Mouse (Mus musculus) ovary, adult 18-20 months (tissue): ENCODE data around the gene Tpcn2.

Experiments
- DNase-seq: peaks from one replicate; pipeline ENCODE4 v3.0.0; 2022; ENCODE audit warnings: low spot score, mixed read lengths

The Tpcn2 gene

GRCm38 (mm10) chr7:145155666-145156065 lies 128.1 kb downstream of the Tpcn2 start:
- DNase-seq, result no peak

DNA sequence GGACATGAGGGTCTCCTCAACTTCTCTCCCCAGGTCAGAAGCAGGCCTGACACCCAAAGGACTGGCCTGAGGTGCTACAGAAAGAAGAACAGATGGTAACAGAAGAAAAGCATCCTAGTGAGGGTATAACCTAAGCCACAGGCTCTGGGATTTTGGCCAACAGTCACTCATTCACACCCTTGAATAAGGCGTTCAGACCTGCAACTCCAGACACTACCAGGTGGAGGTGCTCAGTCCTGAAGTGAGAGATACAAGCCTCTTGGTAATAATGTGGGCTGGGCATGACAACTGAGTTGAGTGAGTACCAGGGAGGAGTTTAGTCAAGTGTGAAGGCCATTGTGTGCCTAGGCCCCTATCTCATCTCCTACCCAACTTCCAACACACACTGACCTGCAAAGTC lies 129.7 kb downstream of the Tpcn2 start:
- DNase-seq, result no peak

DNA sequence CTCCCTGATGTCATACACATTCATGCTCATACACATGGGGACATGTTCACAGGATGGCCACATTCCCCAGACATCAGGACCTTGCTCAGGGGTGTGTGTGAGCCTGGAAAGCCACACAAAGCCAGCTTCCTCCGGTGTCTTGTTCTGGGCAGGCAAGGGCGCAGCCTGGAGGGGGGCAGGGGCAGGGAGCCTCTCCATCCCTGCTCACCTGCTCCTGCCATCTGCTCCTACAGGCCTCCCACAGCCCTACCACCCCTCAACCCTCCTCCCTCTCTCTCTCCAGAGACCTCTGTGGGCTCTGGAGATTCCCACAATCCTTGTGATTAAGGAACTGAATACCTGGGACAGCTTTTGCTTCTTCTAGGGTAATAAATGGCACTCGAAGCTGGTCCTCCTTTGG lies 132.0 kb downstream of the Tpcn2 start:
- no peak for DNase-seq

GRCm38 (mm10) chr7:145148902-145149301 lies 134.9 kb downstream of the Tpcn2 start:
- no peak for DNase-seq

DNA sequence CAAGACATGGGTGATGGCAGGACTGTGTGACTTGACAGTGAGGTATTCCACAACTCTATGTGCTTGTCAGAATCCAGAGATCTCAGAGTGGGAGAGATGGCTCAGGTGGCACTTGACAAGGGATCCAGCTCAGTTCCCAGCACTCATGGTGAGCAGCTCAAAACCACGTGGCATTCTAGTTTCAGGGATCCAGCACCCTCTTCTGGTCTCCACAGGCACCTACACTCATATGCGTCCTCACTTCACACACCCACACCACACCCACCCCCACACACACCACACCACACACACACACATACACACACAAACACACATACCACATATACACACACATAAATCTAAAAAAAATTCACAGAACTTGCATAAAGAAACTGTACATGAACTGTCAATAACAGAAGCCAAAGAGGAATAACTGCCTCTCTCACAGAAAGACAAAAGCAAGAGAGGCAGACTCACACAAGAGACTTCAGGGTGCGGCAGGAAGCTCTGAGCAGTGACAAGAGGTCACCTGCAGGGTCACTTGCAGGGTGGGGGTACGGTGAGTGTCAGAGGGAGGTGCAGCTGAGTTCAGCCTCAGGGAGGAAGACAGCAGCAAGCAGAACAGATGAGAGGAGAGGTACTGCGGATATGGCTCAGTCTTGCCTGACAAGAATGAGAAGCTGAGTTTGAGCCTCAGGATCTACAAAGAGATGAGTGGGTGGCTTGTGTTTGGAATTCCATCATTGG lies 135.7 kb downstream of the Tpcn2 start:
- DNase-seq, result no peak

DNA sequence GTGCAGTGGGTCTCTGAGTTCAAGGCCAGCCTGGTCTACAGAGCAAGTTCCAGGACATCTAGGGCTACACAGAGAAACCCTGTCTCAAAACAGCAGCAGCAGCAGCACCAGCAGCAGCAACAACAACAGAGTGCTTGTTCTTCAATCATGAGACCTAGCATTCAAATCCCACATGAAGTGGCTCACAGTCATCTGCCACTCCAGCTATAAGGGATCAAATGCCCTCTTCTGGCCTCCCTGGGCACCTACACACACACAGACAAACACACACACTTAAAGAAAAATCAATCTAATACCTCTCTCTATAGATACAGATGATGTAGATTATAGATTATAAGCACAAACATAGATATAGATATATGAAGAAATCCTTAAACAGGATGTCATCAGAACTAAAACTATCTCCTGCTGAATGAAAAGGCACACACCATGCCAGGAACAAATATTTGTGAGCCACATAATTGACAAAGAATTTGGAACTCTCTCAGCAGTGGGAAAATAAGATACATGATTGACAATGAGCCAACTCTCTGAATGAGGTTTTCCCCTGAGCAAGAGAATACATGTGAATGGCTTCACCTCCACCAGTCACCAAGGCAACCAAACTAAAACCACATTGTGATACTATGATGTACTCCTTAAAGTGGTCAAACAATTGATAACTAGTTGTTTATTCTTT lies 137.4 kb downstream of the Tpcn2 start:
- no peak for DNase-seq

GRCm38 (mm10) chr7:145143502-145144070 lies 140.2 kb downstream of the Tpcn2 start:
- DNase-seq, result no peak

GRCm38 (mm10) chr7:145140656-145141055 lies 143.2 kb downstream of the Tpcn2 start:
- no peak for DNase-seq

DNA sequence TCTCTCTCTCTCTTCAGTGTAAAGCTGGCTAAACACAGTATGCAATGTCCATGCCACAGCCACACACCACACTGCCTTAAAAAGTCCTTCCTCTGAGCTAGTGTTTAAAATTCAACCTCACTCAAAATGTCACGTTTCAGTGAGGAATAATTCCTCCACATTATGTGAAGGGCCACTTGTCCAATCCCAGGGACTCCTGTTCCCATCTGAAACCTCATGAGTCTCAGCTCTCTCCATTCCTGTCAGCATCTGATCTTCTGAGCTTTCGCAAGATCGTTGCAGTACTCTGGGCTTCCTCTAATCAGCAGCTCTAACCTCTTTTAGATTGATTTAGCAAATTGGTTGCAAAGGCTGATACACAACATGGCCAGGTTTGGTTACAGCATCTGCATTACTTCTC lies 144.2 kb downstream of the Tpcn2 start:
- DNase-seq, result no peak

DNA sequence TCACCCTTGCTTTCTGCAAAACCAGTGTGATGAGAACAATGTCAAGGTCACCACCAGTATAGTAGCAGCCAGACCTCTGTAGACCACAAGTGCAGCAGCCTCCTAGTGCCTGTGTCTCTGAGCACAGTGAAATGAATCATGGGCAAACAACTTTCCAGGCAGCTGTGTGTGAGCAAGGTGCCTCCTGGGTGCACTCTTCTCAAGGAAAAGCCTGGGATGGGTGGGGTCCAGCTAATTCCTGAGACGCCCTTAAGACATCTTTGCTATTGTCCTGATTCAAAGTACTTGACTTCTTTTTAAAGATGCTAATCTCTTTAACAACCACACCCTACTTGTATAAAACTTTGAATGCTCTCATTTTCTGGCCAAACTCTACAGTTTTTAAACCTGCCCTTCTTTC lies 144.7 kb downstream of the Tpcn2 start:
- DNase-seq, result no peak

DNA sequence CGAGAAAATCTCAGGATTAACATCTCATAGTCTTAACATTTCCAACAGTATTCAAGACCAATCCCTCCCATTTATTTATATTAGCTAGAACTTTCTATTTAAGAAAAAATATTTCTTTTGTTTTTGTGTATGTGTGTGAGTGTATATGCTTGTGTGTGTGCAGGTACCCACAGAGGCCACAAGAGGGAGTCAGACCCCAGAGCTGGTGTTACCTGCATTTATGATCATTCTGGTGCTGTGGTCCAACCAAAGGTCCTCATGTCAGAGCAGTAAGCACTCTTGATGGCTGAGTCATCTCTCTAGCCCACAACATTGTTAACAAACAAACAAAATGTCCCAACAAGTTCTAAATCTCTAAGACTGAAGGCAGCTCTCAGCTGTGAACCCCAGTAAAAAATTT lies 145.9 kb downstream of the Tpcn2 start:
- DNase-seq, result no peak

DNA sequence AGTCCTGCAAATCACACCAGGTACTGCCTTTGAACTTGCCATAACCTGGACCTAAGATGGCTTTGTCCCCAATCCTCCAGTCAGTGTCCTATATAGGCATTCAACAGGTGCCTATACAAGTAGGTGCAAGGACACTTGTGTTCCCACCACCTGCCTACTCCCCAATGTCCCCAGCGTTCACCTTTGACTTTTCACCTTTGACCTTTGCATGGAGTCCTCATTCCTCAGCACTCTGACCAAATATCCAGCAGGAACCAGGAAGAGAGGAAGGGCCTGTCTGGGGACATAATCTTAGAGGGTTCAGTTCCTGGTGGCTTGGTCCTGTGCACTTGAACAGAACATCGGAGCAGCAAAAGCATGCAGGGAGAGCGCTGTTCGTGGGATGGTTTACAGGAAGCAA lies 147.0 kb downstream of the Tpcn2 start:
- no peak for DNase-seq
